In genomic region chrX:97431391-97431803, GRCm38 (mm10) we compare ENCODE assay signal across 8 mouse cellular contexts. TPM values are rescaled to one million over a fixed set of nuclear protein-coding genes. Genes with fewer than 3 reads are reported as not detected.
DNase-seq lines count a peak whose midpoint lies in the region; ATAC-seq and TF ChIP-seq lines count a peak whose summit lies in the region.

No protein-coding gene starts in this region.

- CTCF ChIA-PET in Patski (lab: Charles Lee): interaction anchor here (0.9 to 1.6 kb wide), 6 partner anchors 9 to 1191 kb away, joined by 3 to 5 read pairs (median 3); no protein-coding TSS in a partner anchor

- in situ Hi-C loops in Patski (cut with MboI; ENCODE audit: low pct_unique_long_range_greater_than_20kb): loop anchor here (10.0 to 25.0 kb wide), 4 partner anchors 537 to 1419 kb away; no protein-coding TSS in a partner anchor

- 13% methylated on average over 6 of the region's 6 CpGs for WGBS in hindbrain, embryonic 11.5 days
- WGBS in olfactory bulb, adult 2 months: 15% methylated on average over 6 of the region's 6 CpGs

- no peaks in the 10 kb centered on the region for H3K36me3 ChIP-seq in hindbrain, embryonic 11.5 days (ENCODE audit: control insufficient read depth, insufficient read depth, low read length)

- DNase-seq in Patski (ENCODE audit: low read depth, low spot score): peak; percentile 3
- DNase-seq in cerebellum, adult 18-20 months: peak; percentile 26 to 42
- peak; percentile 46 for DNase-seq in forelimb bud, embryonic 11.5 days (ENCODE audit: low read depth, low spot score)
- peak; percentile 56 for DNase-seq in hindbrain, embryonic 11.5 days (ENCODE audit: low spot score)
- DNase-seq in layer of hippocampus, adult 8-10 months (ENCODE audit: low spot score in 2 of 2): peak; percentile 15 to 45
- peak; percentile 16 to 18 for DNase-seq in lung, adult 18-20 months
- DNase-seq in urinary bladder, postnatal 14 days (ENCODE audit: low spot score): peak; percentile 40

- H3K4me3 ChIP-seq in hindbrain, embryonic 11.5 days (ENCODE audit: low read depth, low read length): peak overlapping the region; percentile 21
- H3K4me3 ChIP-seq in olfactory bulb, adult 2 months (ENCODE audit: insufficient read depth, low read depth, low read length): peak overlapping the region; percentile 49

- TF ChIP-seq CTCF in Patski (IDR thresholded peaks at IDR 0.05): peak; percentile 70
- no peak for TF ChIP-seq CTCF in olfactory bulb, adult 2 months (IDR thresholded peaks at IDR 0.05; ENCODE audit: insufficient read depth, low read depth, low read length)

- H3K4me1 ChIP-seq in hindbrain, embryonic 11.5 days (replicated peaks; ENCODE audit: control insufficient read depth, insufficient read depth, low read length): no peaks in the 10 kb centered on the region
- no peaks in the 10 kb centered on the region for H3K4me1 ChIP-seq in olfactory bulb, adult 2 months (ENCODE audit: control insufficient read depth, insufficient read depth, low read length)

- H3K27ac ChIP-seq in hindbrain, embryonic 11.5 days (ENCODE audit: low read depth, low read length): no peak overlapping the region
- H3K27ac ChIP-seq in olfactory bulb, adult 2 months (ENCODE audit: insufficient read depth, low read depth, low read length): no peak overlapping the region

- ATAC-seq in Patski: peak; percentile 88
- ATAC-seq in hindbrain, embryonic 11.5 days (ENCODE audit: low FRiP score): peak; percentile 79

- TF ChIP-seq POLR2A in olfactory bulb, adult 2 months (IDR thresholded peaks at IDR 0.05; ENCODE audit: insufficient read depth, low read depth, low read length): no peak

- H3K27me3 ChIP-seq in Patski: peaks cover 52% of the 10 kb centered on the region
- H3K27me3 ChIP-seq in hindbrain, embryonic 11.5 days (ENCODE audit: control insufficient read depth, insufficient read depth, low read length): no peaks in the 10 kb centered on the region

- peak overlapping the region; percentile 28; the same call in 1 of the 2 replicates for H3K4me2 ChIP-seq in hindbrain, embryonic 11.5 days (replicated peaks; ENCODE audit: low read depth, low read length)

- no peaks in the 10 kb centered on the region for H3K9me3 ChIP-seq in hindbrain, embryonic 11.5 days (ENCODE audit: control insufficient read depth, low read length)

- H3K9ac ChIP-seq in hindbrain, embryonic 11.5 days (ENCODE audit: low read depth, low read length): no peak overlapping the region

- POLR2A ChIA-PET in Patski (lab: Charles Lee): no interaction called here

RNA-seq across cellular contexts. Expression of gene Eda2r, which starts 54.4 kb away (rescaled TPM):
- 0.44 TPM for polyA plus RNA-seq in Patski (2021)
- polyA plus RNA-seq in hindbrain, embryonic 11.5 days (2014; fragmentation: Nextera tagmentation; extraction: Ambion mirVana): 0.82 and 1.7 TPM in 2 replicates
- under 1 TPM; 0.21 to 0.96 (median 0.38) TPM for total RNA-seq in layer of hippocampus, adult 8-10 months (2022)
- not detected in 2 replicates for polyA plus RNA-seq in olfactory bulb, adult 2 months (2012; ENCODE audit: insufficient read depth, insufficient read length, low replicate concordance, missing spikeins)

Comparison
In these comparisons a context has a peak if more than half of its experiments do, and no peak if none do; other contexts are left out.
1. DNase-seq: peak in every context shown above with its lines; median percentile 56 in hindbrain, embryonic 11.5 days; 46 in forelimb bud, embryonic 11.5 days; 40 in urinary bladder, postnatal 14 days; 34 in cerebellum, adult 18-20 months; 30 in layer of hippocampus, adult 8-10 months; 17 in lung, adult 18-20 months; 3 in Patski.